Mouse (Mus musculus) heart, adult 2 months (tissue): ENCODE data around the gene Ube4b.

Experiments used
- CTCF ChIP-seq: fragments of 200-600 bp; IDR thresholded peaks from 2 replicates; pipeline ENCODE4 v1.8.1; 2022; ENCODE audit warnings: antibody characterized with exemption, mild to moderate bottlenecking, moderate library complexity
- EP300 ChIP-seq: fragments of 200-500 bp; IDR thresholded peaks from 2 replicates; pipeline ENCODE4 v1.6.1; 2011; ENCODE audit warnings: low read depth, low read length, control low read depth; ENCODE audit not compliant: insufficient read depth
- POLR2A ChIP-seq: fragments of 200-500 bp; IDR thresholded peaks from 2 replicates; pipeline ENCODE4 v1.6.1; 2011; ENCODE audit warnings: mild to moderate bottlenecking, low read depth, low read length, control low read depth; ENCODE audit not compliant: insufficient read depth

DNA sequence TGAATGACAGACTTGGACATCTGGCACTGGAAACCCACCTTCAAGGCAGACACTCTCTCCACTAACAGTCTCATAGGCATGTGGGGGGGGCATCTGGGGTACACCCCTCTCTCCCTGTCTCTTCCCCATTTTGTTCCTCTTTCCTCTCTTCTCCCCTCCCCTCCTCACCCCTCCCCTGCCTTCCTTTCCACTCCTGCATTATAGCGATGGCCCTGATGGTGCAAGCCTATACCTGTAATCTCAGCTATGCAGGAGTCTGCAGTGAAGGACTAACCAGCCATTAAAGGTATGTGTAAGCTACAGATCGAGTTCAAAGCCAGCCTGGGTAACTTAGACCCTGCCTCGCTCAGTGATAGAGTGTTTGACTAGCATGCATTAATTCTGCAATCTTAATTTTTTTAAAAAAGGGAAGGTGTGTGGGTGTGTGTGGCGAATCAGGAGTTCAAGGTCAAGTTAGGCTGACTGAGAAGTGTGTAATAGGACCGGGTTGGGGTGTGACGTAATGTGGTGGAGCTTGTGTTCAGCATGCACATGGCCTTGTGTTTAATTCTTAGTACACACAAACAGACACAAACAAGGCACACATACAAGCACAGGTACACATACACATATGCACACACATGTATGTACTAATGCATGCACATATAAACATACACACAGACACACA is 35.9 kb upstream of the Ube4b start:
- TF ChIP-seq CTCF (no peak), POLR2A (no peak), EP300 (no peak)
